Mouse (Mus musculus) hindbrain, embryonic 16.5 days (tissue): ENCODE measurements around the gene Ehbp1. TPM values are rescaled to one million over a fixed set of nuclear protein-coding genes. Genes with fewer than 3 reads are reported as not detected.

ENCODE experiments used
- ATAC-seq: fragments of 200-750 bp; cut with Nextera tagmentation; 2 replicates; pipeline ENCODE4 v1.8.0; 2017; ENCODE audit warnings: moderate TSS enrichment, moderate library complexity
- H3K27ac ChIP-seq: fragments of 300-500 bp; sonication (generic); 2 replicates; pipeline ENCODE4 v1.5.1; 2014; ENCODE audit warnings: low read depth, mild to moderate bottlenecking, control low read depth, low read length, moderate library complexity
- H3K27me3 ChIP-seq: fragments of 300-500 bp; sonication (generic); replicated peaks from 2 replicates; pipeline ENCODE4 v1.6.1; 2014; ENCODE audit warnings: low read length; ENCODE audit not compliant: control insufficient read depth, insufficient read depth
- H3K36me3 ChIP-seq: fragments of 300-500 bp; sonication (generic); 2 replicates; pipeline ENCODE4 v1.6.1; 2014; ENCODE audit warnings: mild to moderate bottlenecking, low read length, moderate library complexity, mixed read lengths; ENCODE audit not compliant: control insufficient read depth, insufficient read depth
- H3K4me1 ChIP-seq: fragments of 300-500 bp; sonication (generic); 2 replicates; pipeline ENCODE4 v1.6.1; 2014; ENCODE audit warnings: low read depth, low read length; ENCODE audit not compliant: control insufficient read depth, insufficient read depth
- H3K4me2 ChIP-seq: fragments of 300-500 bp; sonication (generic); 2 replicates; pipeline ENCODE4 v1.6.1; 2014; ENCODE audit warnings: mild to moderate bottlenecking, low read length, control low read depth, moderate library complexity
- H3K4me3 ChIP-seq: fragments of 300-500 bp; sonication (generic); 2 replicates; pipeline ENCODE4 v1.5.1; 2014; ENCODE audit warnings: mild to moderate bottlenecking, low read length, control low read depth, moderate library complexity
- H3K9ac ChIP-seq: fragments of 300-500 bp; sonication (generic); 2 replicates; pipeline ENCODE4 v1.6.1; 2014; ENCODE audit warnings: low read depth, mild to moderate bottlenecking, control low read depth, low read length, moderate library complexity
- H3K9me3 ChIP-seq: fragments of 300-500 bp; sonication (generic); 2 replicates; pipeline ENCODE4 v1.6.1; 2014; ENCODE audit warnings: mild to moderate bottlenecking, low read length, moderate library complexity; ENCODE audit not compliant: control insufficient read depth
- WGBS: fragments of 180-500 bp; shearing (Covaris S2); extraction: QIAGEN DNeasy Blood & Tissue Kit; methylation state at CpG from one replicate; pipeline ENCODE4 v1.1.7; 2014; 5-methylcytosine and 5-hydroxymethylcytosine counted together
- polyA plus RNA-seq: library from polyadenylated mRNA; unstranded; fragments of >200 nt; fragmentation: Nextera tagmentation; extraction: Ambion mirVana; gene quantifications from 2 replicates; pipeline ENCODE4 v1.2.1, GENCODE M21; 2015

Gene Ehbp1
- polyA plus RNA-seq, 1 experiment from 2014 or later, result 20.1 TPM

GRCm38 (mm10) chr11:21988398-21988946, 353.6 kb downstream of the Ehbp1 start:
- Histone ChIP-seq H3K36me3 (no peaks in the 10 kb centered on the region), H3K4me2 (no peak overlapping the region), H3K9me3 (peaks cover 2% of the 10 kb centered on the region), H3K9ac (no peak overlapping the region), H3K4me3 (no peak overlapping the region), H3K27ac (no peak overlapping the region), H3K4me1 (no peaks in the 10 kb centered on the region; the same call in 1 of the 2 replicates), H3K27me3 (peaks cover 36% of the 10 kb centered on the region)
- WGBS, result 68% methylated on average over 1 of the region's 1 CpGs
- ATAC-seq, result no peak

- no peak for ATAC-seq
- Histone ChIP-seq H3K36me3 (no peaks in the 10 kb centered on the region), H3K4me1 (no peaks in the 10 kb centered on the region), H3K4me2 (no peak overlapping the region), H3K9me3 (no peaks in the 10 kb centered on the region), H3K27me3 (peaks cover 23% of the 10 kb centered on the region), H3K27ac (no peak overlapping the region), H3K4me3 (no peak overlapping the region), H3K9ac (no peak overlapping the region)
- 66% methylated on average over 1 of the region's 1 CpGs for WGBS
These were observed 357.0 kb downstream of the Ehbp1 start for GRCm38 (mm10) chr11:21985118-21985517.

GRCm38 (mm10) chr11:21974005-21974531, 368.0 kb downstream of the Ehbp1 start:
- ATAC-seq, result no peak
- H3K4me1 ChIP-seq, result no peaks in the 10 kb centered on the region
- H3K9me3 ChIP-seq, result no peaks in the 10 kb centered on the region
- WGBS, result 77% methylated on average over 5 of the region's 5 CpGs
- H3K36me3 ChIP-seq, result no peaks in the 10 kb centered on the region
- H3K4me3 ChIP-seq, result no peak overlapping the region
- H3K9ac ChIP-seq, result no peak overlapping the region
- no peak overlapping the region for H3K27ac ChIP-seq
- H3K27me3 ChIP-seq, result no peaks in the 10 kb centered on the region
- H3K4me2 ChIP-seq, result no peak overlapping the region

GRCm38 (mm10) chr11:21973597-21973996, 368.5 kb downstream of the Ehbp1 start:
- Histone ChIP-seq H3K4me3 (no peak overlapping the region), H3K27me3 (no peaks in the 10 kb centered on the region), H3K4me1 (no peaks in the 10 kb centered on the region), H3K4me2 (no peak overlapping the region), H3K9ac (no peak overlapping the region), H3K36me3 (no peaks in the 10 kb centered on the region), H3K9me3 (no peaks in the 10 kb centered on the region), H3K27ac (no peak overlapping the region)
- no peak for ATAC-seq
- WGBS, result 81% methylated on average over 3 of the region's 3 CpGs

- no peaks in the 10 kb centered on the region for H3K36me3 ChIP-seq
- no peak for ATAC-seq
These were observed 373.2 kb downstream of the Ehbp1 start for GRCm38 (mm10) chr11:21968922-21969321.

More at GRCm38 (mm10) chr11:21968922-21969321, 373.2 kb downstream of the Ehbp1 start:
- H3K9ac ChIP-seq, result no peak overlapping the region
- no peak overlapping the region for H3K4me2 ChIP-seq
- H3K4me3 ChIP-seq, result no peak overlapping the region
- 99% methylated on average over 3 of the region's 3 CpGs for WGBS
- no peaks in the 10 kb centered on the region for H3K9me3 ChIP-seq
- no peaks in the 10 kb centered on the region for H3K4me1 ChIP-seq
- no peaks in the 10 kb centered on the region for H3K27me3 ChIP-seq
- no peak overlapping the region for H3K27ac ChIP-seq

Other genes starting within 250 kb of the Ehbp1 start
- 22.7 and 26.0 TPM in 2 replicates for gene Tmem17, start 169.8 kb upstream of the Ehbp1 start, polyA plus RNA-seq